Mouse (Mus musculus) heart, embryonic 16.5 days (tissue): Measurements from ENCODE around the gene Pdrg1. TPM values are rescaled to one million over a fixed set of nuclear protein-coding genes. Genes with fewer than 3 reads are reported as not detected.

Experiments used
- ATAC-seq: fragments of 200-750 bp; cut with Nextera tagmentation; replicated peaks from 2 replicates; pipeline ENCODE4 v1.8.0; 2017; ENCODE audit warnings: moderate number of reproducible peaks; ENCODE audit not compliant: insufficient read depth, low FRiP score; ENCODE audit errors: extremely low read depth
- H3K27ac ChIP-seq: fragments of 300-500 bp; sonication (generic); 2 replicates; pipeline ENCODE4 v1.5.1; 2014; ENCODE audit warnings: mild to moderate bottlenecking, low read length, control low read depth, moderate library complexity
- H3K27me3 ChIP-seq: fragments of 300-500 bp; sonication (generic); 2 replicates; pipeline ENCODE4 v1.6.1; 2014; ENCODE audit warnings: low read length, mixed read lengths; ENCODE audit not compliant: control insufficient read depth, insufficient read depth
- H3K36me3 ChIP-seq: fragments of 300-500 bp; sonication (generic); 2 replicates; pipeline ENCODE4 v1.6.1; 2014; ENCODE audit not compliant: control insufficient read depth, insufficient read depth
- H3K4me1 ChIP-seq: fragments of 300-500 bp; sonication (generic); 2 replicates; pipeline ENCODE4 v1.6.1; 2014; ENCODE audit warnings: low read length, mixed read lengths; ENCODE audit not compliant: control insufficient read depth, insufficient read depth
- H3K4me2 ChIP-seq: fragments of 300-500 bp; sonication (generic); 2 replicates; pipeline ENCODE4 v1.6.1; 2014; ENCODE audit warnings: low read depth, mild to moderate bottlenecking, control low read depth, low read length
- H3K4me3 ChIP-seq: fragments of 300-500 bp; sonication (generic); 2 replicates; pipeline ENCODE4 v1.5.1; 2014; ENCODE audit warnings: mild to moderate bottlenecking, control low read depth, low read length
- H3K9ac ChIP-seq: fragments of 300-500 bp; sonication (generic); 2 replicates; pipeline ENCODE4 v1.6.1; 2014; ENCODE audit warnings: low read length, control low read depth
- H3K9me3 ChIP-seq: fragments of 300-500 bp; sonication (generic); replicated peaks from 2 replicates; pipeline ENCODE4 v1.6.1; 2016; ENCODE audit warnings: low read length; ENCODE audit not compliant: control insufficient read depth
- WGBS: fragments of 180-500 bp; shearing (Covaris S2); extraction: QIAGEN DNeasy Blood & Tissue Kit; methylation state at CpG from one replicate; pipeline ENCODE4 v1.1.7; 2014; 5-methylcytosine and 5-hydroxymethylcytosine counted together
- polyA plus RNA-seq: library from polyadenylated mRNA; unstranded; fragments of >200 nt; fragmentation: Nextera tagmentation; extraction: Ambion mirVana; gene quantifications from 2 replicates; pipeline ENCODE4 v1.2.1, GENCODE M21; 2015

Gene Pdrg1
- polyA plus RNA-seq, 1 experiment from 2014 or later, result 146 TPM

DNA sequence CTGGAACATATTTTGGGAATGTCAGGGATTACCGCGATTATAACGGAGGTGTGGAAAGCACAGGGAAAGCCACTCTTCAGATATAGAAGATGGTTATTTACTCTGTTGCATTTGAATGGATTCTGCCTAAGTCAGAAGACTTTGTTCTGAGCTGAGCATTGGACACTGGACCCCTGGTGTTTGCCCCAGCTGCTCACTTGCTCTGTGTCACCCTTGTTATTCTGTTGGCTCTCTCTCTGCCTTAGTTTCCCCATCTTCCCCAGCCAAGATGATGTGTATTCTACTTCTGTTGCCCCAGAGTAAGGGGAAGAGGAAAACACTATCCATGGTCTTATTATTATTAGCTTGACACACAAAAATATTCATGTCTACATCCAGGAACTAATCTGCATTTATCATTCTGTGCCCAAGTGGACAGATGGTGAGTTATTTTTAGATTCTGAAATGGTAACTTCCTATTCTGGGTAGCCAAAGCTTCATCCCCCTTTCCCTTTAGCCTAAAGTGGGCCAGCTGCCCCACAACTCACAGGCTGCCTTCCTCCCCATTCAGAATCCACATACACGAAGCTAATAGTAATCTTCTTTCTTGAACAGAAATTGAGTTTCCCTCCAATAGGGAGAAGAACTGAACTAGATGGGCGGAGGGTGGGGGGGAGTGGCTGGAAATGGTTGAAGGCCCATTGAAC, 18.5 kb upstream of the Pdrg1 start:
- Histone ChIP-seq H3K27me3 (peaks cover 51% of the 10 kb centered on the region), H3K9me3 (no peaks in the 10 kb centered on the region), H3K9ac (no peak overlapping the region), H3K27ac (no peak overlapping the region), H3K36me3 (no peaks in the 10 kb centered on the region), H3K4me3 (no peak overlapping the region), H3K4me2 (no peak overlapping the region), H3K4me1 (peaks cover 5% of the 10 kb centered on the region; the same call in 1 of the 2 replicates)
- no peak for ATAC-seq
- 69% methylated on average over 5 of the region's 5 CpGs for WGBS

DNA sequence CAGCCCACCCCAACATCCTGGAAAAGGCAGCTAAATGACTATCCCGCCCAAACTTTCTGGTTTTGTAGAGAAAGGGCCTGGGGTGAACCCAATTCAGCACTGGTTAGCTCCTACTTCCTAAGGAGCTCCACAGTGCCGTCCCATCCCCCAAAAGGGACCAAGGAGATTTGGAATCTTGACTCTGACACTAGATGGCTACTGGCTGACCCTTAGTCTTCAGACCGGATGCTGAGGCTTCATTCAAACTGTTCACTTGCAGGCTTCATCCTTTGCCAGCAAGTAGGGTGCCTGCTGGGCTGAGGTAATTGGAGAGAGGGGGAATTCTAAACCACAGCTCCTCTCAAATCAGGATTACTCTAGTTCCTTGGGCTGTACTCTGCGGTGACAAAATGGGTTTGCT, 17.7 kb upstream of the Pdrg1 start:
- Histone ChIP-seq H3K4me1 (peaks cover 5% of the 10 kb centered on the region; the same call in 1 of the 2 replicates), H3K9me3 (no peaks in the 10 kb centered on the region), H3K4me2 (no peak overlapping the region), H3K36me3 (no peaks in the 10 kb centered on the region), H3K9ac (no peak overlapping the region), H3K27me3 (peaks cover 51% of the 10 kb centered on the region), H3K27ac (no peak overlapping the region), H3K4me3 (no peak overlapping the region)
- ATAC-seq, result no peak
- 17% methylated on average over 4 of the region's 4 CpGs for WGBS

DNA sequence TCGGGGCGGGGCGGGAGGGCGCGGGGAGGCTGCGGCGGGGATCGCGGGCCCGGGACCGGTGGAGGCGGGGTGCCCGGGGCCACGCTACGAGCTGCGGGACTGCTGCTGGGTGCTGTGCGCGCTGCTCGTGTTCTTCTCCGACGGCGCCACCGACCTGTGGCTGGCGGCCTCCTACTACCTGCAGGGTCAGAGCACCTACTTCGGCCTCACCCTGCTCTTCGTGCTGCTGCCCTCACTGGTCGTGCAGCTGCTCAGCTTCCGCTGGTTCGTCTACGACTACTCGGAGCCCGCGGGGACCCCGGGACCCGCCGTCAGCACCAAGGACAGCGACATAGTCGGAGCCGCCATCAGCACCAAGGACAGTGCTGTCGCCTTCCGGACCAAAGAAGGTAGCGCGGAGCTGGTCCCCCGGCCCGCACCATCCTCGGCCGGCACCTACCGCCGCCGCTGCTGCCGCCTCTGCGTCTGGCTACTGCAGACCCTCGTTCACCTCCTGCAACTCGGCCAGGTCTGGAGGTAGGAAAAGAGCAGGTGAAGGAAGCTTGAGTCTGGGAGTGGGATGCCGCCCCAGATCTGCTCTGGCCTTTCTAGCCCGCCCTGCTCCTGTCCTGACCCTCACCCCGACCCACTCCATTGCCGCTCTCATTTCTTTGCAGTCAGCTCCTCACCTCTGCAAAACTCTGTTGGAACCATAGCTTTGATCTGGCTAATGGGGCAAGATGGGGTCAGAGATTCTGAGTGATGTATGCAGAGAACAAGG, 17.0 kb upstream of the Pdrg1 start:
- no peaks in the 10 kb centered on the region for H3K9me3 ChIP-seq
- peak overlapping the region; percentile 45 for H3K4me3 ChIP-seq
- no peaks in the 10 kb centered on the region for H3K36me3 ChIP-seq
- peaks cover 52% of the 10 kb centered on the region for H3K27me3 ChIP-seq
- peak; percentile 72 for ATAC-seq
- H3K4me1 ChIP-seq, result peaks cover 5% of the 10 kb centered on the region; the same call in 1 of the 2 replicates
- no peak overlapping the region for H3K9ac ChIP-seq
- peak overlapping the region; percentile 70 for H3K4me2 ChIP-seq
- WGBS, result 1% methylated on average over 55 of the region's 58 CpGs
- H3K27ac ChIP-seq, result no peak overlapping the region

DNA sequence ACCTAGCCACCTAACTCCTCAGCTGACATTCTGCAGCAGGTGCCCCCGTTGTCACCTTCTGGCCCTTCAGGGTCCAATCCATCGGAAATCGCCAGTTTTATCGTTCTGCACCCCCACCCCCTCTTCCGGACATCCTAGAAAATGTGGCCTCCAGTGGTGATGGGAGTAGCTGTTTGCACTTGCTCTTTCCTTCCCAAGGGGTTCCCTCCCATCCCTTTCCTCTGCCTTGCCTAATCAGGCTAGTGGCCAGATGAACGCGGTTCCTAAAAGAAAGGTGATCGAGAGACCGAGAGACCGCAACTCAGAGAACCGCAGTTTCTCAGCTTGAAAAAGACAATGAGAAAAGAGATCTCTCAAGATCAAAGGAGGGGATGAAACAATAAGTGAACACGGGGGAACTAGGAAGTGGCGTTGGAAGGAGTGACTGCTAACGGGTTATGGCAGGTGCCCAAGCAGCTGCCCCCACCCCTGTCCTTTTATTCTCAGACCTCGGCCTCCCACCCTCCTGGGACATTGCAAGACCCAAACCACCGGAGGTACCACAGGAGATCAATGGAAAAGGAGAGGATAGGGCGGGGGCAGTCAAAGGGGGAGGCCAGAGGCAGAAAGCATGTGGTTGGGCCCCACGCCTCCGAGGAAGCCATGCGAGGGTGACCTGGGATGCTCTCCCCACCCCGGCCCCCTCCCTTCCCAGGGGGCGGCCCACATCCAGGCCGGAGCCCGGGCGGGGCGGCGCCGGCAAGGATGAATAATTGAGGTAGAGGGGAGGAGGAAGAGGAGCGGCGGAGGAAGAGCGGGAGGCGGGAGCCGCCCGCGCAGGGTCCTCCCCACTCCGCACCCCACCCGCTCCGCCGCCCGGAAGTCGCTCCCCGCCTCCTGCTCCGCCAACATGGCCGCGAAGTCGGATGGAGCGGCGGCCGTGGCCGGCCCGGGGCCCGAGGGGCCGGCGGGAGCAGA, 16.2 kb upstream of the Pdrg1 start, which contains the start of gene Xkr7:
Gene Xkr7, plus strand, starts transcription at position 727 of the 957 bp plus-strand sequence.
- H3K4me1 ChIP-seq, result peaks cover 5% of the 10 kb centered on the region; the same call in 1 of the 2 replicates
- no peak within 1 kb of the TSS for H3K27ac ChIP-seq
- 3% methylated on average over 44 of the region's 54 CpGs for WGBS
- peak within 1 kb of the TSS; percentile 70 for H3K4me2 ChIP-seq
- no peak for ATAC-seq
- H3K27me3 ChIP-seq, result peaks cover 48% of the 10 kb centered on the region
- no peaks in the 10 kb centered on the region for H3K9me3 ChIP-seq
- H3K4me3 ChIP-seq, result peak within 1 kb of the TSS; percentile 45
- H3K36me3 ChIP-seq, result no peaks in the 10 kb centered on the region
- H3K9ac ChIP-seq, result no peak within 1 kb of the TSS

DNA sequence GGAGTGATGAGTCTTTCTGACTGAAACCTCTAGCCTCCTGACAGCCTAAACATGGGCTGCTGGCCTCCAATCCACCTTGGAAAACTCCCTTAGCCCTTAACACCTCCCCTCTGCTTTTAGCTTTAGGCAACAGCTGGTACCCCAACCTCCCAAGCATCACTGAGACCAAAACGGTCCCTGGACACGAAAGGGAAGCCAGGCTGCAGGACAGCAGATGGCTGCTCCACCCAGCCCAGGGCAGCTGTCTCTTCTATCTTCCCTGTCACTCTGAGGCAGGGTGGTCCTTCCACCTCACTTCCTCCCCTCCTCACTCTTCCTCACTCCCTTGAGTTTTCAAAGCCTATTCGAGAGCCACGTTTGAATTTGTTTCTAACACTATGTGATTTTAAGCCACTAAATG, 15.2 kb upstream of the Pdrg1 start:
- Histone ChIP-seq H3K36me3 (no peaks in the 10 kb centered on the region), H3K27me3 (peaks cover 47% of the 10 kb centered on the region), H3K9ac (no peak overlapping the region), H3K27ac (no peak overlapping the region), H3K4me1 (peaks cover 5% of the 10 kb centered on the region; the same call in 1 of the 2 replicates), H3K9me3 (no peaks in the 10 kb centered on the region), H3K4me3 (no peak overlapping the region), H3K4me2 (no peak overlapping the region)
- ATAC-seq, result no peak
- 32% methylated on average over 4 of the region's 4 CpGs for WGBS

DNA sequence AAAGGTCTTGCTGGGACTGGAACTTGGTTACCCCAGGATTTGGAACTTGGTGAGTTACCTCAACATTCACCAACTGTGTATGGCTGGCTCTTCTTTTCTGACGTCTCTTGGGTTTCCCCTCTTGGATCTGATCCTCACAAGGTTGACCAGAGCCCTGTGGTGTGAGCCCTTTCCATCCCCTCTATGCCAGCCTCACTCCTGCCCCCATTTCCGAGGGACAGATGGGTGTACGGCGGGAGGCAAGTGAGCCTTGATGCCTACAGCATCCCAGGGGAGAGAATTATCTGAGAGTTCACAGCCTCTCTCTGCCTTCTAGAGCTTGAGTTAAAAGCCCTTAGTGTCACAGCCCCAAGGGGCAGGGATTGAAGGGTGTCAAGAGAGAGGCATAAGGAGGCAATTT, 12.3 kb upstream of the Pdrg1 start:
- H3K4me1 ChIP-seq, result peaks cover 5% of the 10 kb centered on the region; the same call in 1 of the 2 replicates
- no peaks in the 10 kb centered on the region for H3K36me3 ChIP-seq
- H3K9me3 ChIP-seq, result no peaks in the 10 kb centered on the region
- no peak for ATAC-seq
- 45% methylated on average over 4 of the region's 4 CpGs for WGBS
- no peak overlapping the region for H3K4me2 ChIP-seq
- no peak overlapping the region for H3K4me3 ChIP-seq
- no peak overlapping the region for H3K9ac ChIP-seq
- H3K27me3 ChIP-seq, result peaks cover 31% of the 10 kb centered on the region
- no peak overlapping the region for H3K27ac ChIP-seq

DNA sequence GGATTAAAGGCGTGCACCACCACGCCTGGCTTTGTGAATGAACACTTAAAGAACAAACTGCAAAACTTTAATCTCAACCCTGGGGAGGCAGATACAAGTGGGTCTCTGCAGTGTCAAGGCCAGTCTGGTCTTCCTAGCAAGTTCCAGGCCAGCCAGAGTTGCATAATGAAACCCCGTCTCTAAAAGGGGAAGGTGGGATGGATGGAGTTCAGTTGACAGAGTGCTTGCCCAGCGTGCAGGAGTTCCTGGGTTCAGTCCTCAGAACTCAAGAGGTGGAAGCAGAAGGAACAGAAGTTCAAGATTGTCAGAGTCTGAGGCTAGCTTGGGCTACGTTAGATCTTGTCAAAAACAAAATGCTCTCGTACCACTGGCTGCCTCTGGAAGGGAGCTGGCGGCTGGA, 10.8 kb upstream of the Pdrg1 start:
- Histone ChIP-seq H3K27me3 (peaks cover 18% of the 10 kb centered on the region), H3K4me2 (no peak overlapping the region), H3K27ac (no peak overlapping the region), H3K9ac (no peak overlapping the region), H3K36me3 (no peaks in the 10 kb centered on the region), H3K9me3 (no peaks in the 10 kb centered on the region), H3K4me3 (no peak overlapping the region), H3K4me1 (no peaks in the 10 kb centered on the region)
- WGBS, result 71% methylated on average over 7 of the region's 7 CpGs
- no peak for ATAC-seq

DNA sequence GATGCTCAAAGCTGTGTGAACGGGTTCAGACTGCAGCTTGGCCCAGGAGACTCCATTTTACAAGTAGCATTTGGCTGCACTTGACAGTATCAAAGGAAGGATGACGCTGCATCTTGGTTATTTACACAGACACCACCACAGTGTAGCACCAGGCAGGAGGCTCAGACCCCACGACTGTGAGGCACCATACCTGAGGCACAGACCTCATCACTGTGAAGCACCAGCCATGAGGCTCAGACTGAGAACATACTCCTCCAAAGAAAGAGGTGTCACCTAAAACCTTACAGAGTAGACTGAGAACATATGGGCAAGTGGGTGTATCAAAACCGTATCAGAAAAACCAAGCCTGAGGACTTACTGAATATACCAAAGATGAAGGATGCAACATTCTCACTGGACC, 7.6 kb upstream of the Pdrg1 start:
- Histone ChIP-seq H3K36me3 (no peaks in the 10 kb centered on the region), H3K27me3 (peaks cover 8% of the 10 kb centered on the region; the same call in 1 of the 2 replicates), H3K4me1 (no peaks in the 10 kb centered on the region), H3K4me2 (no peak overlapping the region), H3K9ac (no peak overlapping the region), H3K9me3 (no peaks in the 10 kb centered on the region), H3K27ac (no peak overlapping the region), H3K4me3 (no peak overlapping the region)
- 45% methylated on average over 4 of the region's 4 CpGs for WGBS
- no peak for ATAC-seq
